Mouse (Mus musculus) fat pad, adult 2 months (tissue): Measurements from ENCODE around the gene Inava.

Experiments used
- DNase-seq: peaks from one replicate; pipeline ENCODE4 v3.0.0-alpha.2; 2011; ENCODE audit warnings: low read depth, low spot score; ENCODE audit errors: extremely low read depth

Inava gene

GRCm38 (mm10) chr1:136167657-136168056, 66.4 kb downstream of the Inava start:
- no peak for DNase-seq

- no peak for DNase-seq
Measured at GRCm38 (mm10) chr1:136165436-136165835, 68.6 kb downstream of the Inava start.
